Mouse (Mus musculus) yolk sac, embryonic 10.5 days (tissue): ENCODE results near the gene Opn1sw.
"Not testable (repeated sequence)": the region's sequence is repeated elsewhere in the genome, so short reads cannot be mapped to it uniquely, and the experiment has no call there.

Experiments used
- DNase-seq: peaks from one replicate; pipeline ENCODE4 v3.0.0-alpha.2; 2017; ENCODE audit warnings: low spot score

Opn1sw gene

DNA sequence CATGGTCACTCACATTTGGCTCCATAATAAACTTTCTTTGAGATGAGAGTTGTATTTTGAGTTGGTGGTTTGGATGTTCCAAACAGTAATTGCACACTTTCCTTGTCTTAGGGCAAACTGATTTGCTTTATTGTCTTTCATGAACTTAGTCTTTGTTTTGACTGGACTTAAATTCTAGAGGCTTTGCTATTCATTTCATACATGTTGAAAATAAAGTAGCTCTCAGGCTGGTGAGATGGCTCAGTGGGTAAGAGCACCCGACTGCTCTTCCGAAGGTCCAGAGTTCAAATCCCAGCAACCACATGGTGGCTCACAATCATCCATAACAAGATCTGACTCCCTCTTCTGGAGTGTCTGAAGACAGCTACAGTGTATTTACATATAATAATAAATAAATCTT, 41.8 kb downstream of the Opn1sw start:
- not testable (repeated sequence) for DNase-seq

DNA sequence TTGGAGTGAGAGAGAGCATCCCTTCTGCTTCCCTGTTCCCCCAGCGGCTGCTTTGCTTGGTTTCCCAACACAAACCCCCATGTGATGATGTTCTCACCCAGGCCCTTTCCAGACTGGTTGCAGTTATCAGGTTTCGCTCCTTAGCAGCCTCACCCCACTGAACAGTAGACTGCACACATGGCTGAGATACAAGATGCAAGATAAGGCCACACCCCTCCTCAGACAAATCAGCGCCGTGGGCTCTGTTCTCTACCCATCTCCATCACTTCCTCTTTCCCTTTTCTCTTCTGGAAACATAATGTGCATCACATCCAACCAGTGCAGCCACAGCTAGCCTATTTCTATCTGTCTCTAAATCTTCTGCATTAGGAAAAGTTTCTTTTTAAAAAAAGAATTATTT, 58.8 kb downstream of the Opn1sw start:
- DNase-seq = no peak

DNA sequence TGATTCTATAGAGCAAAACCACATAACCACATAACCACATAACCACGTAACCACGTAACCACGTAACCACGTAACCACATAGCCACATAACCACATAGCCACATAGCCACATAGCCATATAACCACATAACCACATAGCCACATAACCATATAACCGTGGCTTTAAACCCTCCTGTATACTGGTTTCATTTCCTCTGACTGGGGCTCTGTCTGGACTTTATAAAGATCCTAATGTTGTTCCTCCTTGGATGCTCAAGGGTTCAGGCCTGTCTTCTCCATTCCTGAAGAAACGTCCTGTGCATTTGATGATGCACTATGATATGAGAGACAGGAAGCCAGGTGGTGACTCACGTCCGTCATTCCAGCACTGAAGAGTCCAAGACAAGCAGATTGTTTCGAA, 61.3 kb downstream of the Opn1sw start:
- no peak for DNase-seq
